Mouse (Mus musculus) T-helper 1 cell (primary cell): ENCODE data around the gene Cfap157.

Experiments
- in situ Hi-C: fragments of 300-600 bp; cut with MboI, MseI; formaldehyde crosslinking; loops from one replicate; pipeline ENCODE4 v1.15.1; 2025; ENCODE audit warnings: high pct_unique_total_duplicates

Cfap157 gene

GRCm38 (mm10) chr2:32750887-32751664 is 33.2 kb downstream of the Cfap157 start:
- in situ Hi-C loops = no loop called here

DNA sequence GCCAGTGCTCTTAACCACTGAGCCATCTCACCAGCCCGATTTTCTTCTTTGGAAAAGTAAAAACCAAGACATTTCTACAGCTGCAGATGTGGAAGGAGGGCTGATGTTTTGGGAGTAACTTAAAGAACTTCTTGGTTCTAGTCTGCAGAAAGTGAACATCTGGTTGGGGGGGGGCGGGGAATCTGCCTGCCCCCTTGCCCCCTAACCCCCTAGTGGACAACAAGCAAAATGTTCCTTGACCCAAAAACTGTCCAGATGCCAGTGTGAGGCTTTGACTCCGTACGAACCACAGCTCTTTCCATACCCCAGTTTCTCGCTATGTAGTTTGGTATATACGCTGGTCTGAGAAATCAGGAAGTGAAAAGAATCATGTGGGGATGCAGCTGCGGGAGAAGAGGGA is 34.0 kb downstream of the Cfap157 start:
- in situ Hi-C loops = no loop called here

DNA sequence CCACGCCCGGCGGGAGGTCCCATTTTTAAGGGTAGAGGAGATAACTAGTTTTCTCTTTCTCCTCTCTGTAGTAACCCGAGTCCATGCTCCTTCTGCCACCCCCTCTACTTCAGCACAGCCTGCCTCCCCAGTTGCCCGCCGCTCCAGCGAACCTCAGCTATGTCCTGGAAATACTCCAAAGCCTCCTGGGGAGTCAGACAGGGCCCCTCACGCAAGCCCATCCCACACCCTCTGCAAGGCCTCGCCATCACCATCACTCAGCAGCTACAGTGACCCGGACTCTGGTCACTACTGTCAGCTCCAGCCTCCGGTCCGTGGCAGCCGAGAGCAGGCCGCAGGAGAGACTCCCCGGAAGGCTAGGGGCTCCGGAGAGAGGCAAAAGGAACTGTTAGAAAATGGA is 35.1 kb downstream of the Cfap157 start:
- in situ Hi-C loops = no loop called here

DNA sequence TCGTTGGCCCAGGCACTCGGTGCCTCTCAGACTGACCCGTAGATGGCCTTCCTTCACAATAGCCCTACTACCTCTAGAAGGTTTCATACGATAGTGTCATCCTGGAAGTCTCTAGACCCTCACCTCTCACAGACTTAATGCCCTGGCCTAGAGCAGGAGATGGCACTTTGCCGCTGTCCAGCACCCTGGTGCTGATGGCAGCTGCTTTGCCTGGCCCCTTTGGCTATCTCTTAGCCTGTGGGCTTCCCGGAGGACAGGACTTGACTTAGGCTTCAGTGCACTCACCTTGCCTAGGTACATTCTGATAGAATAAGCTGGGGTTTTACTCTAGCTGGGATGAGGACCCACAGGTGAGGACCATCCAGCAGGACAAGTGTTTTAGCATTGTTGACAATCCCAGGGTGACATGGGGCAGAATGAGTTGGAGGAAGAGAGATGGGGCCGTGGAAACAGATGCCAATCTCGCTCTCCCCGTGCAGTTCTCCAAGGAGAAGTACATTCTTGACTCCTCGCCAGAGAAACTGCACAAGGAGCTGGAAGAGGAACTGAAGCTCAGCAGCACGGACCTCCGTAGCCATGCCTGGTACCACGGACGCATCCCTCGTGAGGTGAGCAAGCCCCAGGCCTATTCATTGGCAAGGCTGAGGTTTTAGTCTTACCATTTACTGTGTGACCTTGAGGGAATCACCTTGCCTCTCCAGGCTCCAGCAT is 39.8 kb downstream of the Cfap157 start:
- in situ Hi-C loops = no loop called here

GRCm38 (mm10) chr2:32742173-32742531 is 42.1 kb downstream of the Cfap157 start:
- in situ Hi-C loops = no loop called here

GRCm38 (mm10) chr2:32741273-32742172 is 42.7 kb downstream of the Cfap157 start:
- in situ Hi-C loops = no loop called here

- in situ Hi-C loops = no loop called here
Measured at GRCm38 (mm10) chr2:32740916-32741272, 43.3 kb downstream of the Cfap157 start, which contains the start of gene 6330409D20Rik. Gene 6330409D20Rik (minus strand): TSS chr2:32741016.

DNA sequence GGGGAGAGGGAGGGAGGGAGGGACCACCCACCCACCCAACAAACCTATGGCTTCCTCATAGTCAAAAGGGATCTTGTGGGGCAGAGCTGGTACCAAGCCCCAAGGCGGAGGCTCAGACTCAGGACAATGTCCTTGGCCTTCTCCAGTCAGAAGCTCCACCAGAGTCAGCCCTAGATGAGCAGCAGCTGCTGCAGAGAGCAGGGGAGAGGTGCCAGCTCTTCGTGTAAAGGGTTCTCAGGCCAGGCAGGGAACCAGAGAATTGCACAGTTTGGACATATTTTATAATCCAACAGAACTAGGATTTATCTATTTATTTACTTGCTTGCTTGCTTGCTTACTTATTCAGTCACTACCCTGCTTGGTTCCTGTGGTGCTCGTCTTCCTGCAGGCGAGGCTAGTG is 44.9 kb downstream of the Cfap157 start:
- in situ Hi-C loops = no loop called here

DNA sequence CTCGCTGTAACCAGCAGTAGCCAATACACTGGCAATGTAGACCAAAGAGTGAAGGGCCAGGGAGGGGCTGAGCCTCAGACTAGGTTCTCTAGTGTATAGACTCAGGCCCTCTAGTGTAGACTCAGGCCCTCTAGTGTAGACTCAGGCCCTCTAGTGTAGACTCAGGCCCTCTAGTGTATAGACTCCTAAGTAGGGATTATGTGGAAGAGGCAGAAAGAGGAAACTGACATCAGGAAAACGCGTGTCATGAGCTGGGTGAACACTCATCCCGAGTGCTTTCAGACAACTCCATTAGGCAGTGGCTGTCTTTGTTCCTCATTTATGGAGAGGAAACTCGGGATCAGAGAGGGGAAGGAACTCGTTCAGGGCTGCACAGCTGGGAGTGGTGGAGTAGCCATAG is 47.2 kb downstream of the Cfap157 start:
- in situ Hi-C loops = no loop called here

DNA sequence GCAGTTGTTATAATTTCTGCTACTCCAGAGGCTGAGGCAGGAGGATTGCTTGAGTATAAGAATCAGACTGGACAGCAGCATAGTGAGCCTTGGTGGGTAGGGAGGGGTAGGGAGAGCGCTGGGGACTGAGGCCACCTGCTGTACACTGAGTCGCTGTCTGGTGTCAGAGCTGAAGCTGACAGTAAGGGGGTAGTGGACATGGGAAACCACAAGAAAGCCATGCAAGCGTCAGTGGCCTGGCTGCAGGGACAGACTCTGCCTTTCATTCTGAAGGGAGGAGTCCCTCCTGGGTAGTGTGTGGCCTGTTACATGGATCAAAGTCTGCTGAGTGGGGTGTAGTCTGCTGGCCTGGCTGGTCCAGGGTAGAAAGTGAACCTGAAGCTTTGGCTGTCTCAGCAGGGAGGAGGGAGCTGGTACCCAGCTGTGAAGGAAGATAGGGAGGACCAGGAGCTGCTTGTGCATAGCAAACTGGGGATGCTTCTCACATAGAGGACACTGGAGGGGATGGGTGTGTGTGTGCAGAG is 47.9 kb downstream of the Cfap157 start:
- in situ Hi-C loops = no loop called here

DNA sequence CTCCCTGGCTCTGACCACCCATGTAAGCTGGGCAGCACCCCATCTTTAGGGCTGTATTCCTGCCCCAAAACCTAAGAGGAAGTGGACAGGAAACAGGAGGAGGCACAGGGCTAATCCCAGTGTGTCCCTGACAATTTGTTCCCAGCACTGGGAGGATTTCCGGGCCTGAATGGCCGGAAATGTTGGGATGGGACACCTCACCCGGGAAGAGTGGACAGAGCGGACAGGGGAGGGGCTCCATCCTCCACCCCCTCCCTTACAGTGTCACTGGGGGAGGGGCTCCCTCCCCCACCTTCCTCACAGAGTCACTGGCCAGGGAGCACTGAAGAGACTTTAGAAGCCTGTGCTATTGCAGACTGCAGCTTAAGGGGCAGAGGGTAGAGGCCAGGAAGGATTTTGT is 49.3 kb downstream of the Cfap157 start:
- in situ Hi-C loops = no loop called here

DNA sequence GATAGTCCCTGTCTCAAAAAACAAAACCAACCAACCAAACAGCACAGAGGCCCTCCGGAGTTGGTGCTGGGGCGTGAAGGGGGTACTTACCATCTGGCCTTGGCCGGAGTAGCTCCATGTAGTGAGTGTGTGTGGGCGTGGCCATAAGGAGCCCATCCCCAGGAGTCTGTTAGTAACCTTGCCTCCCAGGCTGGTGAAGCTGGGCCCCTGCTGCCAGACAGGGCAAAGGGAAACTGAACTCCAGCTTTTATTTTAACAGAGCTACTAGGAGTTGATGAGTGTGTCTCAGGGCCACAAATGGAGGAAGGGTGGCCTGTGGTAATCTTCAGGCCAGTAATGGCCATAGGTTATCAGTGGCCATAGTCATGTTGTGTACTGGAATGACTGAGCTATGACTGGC is 49.7 kb downstream of the Cfap157 start:
- in situ Hi-C loops = no loop called here

DNA sequence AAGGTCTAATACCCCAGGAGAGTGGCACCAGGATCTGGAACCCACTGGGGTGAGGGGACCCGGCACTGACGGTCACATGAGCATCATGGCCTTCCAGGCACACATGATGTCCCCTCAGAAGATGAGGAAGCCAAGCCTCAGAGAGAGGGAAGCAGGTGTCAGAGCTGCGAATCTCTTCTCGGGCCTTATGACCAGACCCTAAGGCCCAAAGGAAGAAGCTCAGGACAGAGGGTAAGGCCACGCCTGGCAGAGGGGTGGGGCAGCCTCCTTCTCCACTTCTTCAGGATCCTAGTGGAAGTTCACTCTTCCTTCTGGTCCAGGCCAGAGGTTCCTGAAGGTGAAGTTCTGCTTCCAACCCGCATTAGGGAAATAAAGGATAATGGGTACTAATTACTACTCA is 51.5 kb downstream of the Cfap157 start:
- in situ Hi-C loops = no loop called here

DNA sequence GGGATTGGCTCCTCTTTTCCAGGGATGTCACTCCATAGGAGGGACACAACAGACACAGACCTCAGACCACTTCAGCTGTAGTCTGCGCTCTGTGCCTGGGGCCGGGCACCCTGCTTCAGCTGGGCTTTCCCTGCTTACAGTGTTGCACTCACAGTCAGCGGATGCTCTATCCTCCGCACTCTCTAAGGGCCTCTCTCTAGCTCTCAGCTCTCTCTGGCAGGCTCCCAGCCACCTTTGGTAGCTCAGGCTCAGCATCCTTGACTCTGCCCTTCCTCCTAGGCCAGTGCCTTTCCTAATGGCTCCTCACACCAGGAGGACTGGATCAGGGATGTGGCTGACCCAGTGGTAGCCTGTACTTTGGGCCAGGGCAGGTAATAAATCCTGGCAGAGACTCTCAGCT is 52.3 kb downstream of the Cfap157 start:
- in situ Hi-C loops = no loop called here

- in situ Hi-C loops = no loop called here
Measured at GRCm38 (mm10) chr2:32730854-32731253, 53.4 kb downstream of the Cfap157 start.

GRCm38 (mm10) chr2:32729547-32729946 is 54.7 kb downstream of the Cfap157 start:
- in situ Hi-C loops = no loop called here

DNA sequence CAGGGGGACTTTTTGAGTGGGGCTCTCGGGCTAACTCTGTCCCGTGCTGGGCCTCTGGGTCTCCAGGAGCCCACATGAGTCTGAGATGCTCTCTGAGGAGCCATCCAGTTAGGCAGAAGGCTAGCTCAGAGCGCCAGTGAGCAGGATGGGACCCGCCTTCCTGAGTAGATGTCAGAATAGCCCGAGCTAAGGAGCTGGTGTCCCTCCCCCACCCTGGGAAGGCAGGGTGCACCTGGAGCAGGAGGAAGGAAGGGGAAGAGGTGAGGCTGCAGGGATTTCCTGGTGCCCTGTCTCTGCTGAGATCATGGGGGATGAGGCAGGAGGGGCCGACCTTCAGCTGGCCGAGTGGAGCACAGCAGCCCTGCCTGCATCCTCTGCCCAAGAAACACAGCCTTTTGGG is 55.8 kb downstream of the Cfap157 start:
- in situ Hi-C loops = no loop called here

GRCm38 (mm10) chr2:32727435-32727834 is 56.8 kb downstream of the Cfap157 start:
- in situ Hi-C loops = no loop called here
